Comparison of ENCODE assay signal across 8 mouse cellular contexts in genomic region chr15:12548696-12549095, GRCm38 (mm10).
DNase-seq lines count a peak whose midpoint lies in the region; ATAC-seq and TF ChIP-seq lines count a peak whose summit lies in the region.

No protein-coding gene starts in this region.

- H3K27ac ChIP-seq in ES-Bruce4 (ENCODE audit: insufficient read depth, low read length): peak overlapping the region; percentile 34; the same call in 1 of the 2 replicates
- H3K27ac ChIP-seq in heart, embryonic 13.5 days (replicated peaks): no peak overlapping the region; the same call in 1 of the 2 replicates
- H3K27ac ChIP-seq in liver, embryonic 13.5 days: no peak overlapping the region

- no peaks in the 10 kb centered on the region for H3K36me3 ChIP-seq in ES-Bruce4 (ENCODE audit: control insufficient read depth, insufficient read depth, low read length, poor library complexity, severe bottlenecking)
- H3K36me3 ChIP-seq in heart, embryonic 13.5 days: no peaks in the 10 kb centered on the region
- no peaks in the 10 kb centered on the region for H3K36me3 ChIP-seq in liver, embryonic 13.5 days

- WGBS in heart, embryonic 13.5 days: 40% methylated on average over 4 of the region's 4 CpGs
- 38% methylated on average over 4 of the region's 4 CpGs for WGBS in liver, embryonic 13.5 days (ENCODE audit: insufficient replicate concordance)

- no peak for ATAC-seq in heart, embryonic 13.5 days (ENCODE audit: extremely low read depth, insufficient number of reproducible peaks, low FRiP score, low TSS enrichment)
- ATAC-seq in liver, embryonic 13.5 days (ENCODE audit: low read depth): no peak

- no peak for TF ChIP-seq POLR2A in ES-Bruce4 (IDR thresholded peaks at IDR 0.05; ENCODE audit: insufficient read depth, low read length)

- peak; percentile 49 for DNase-seq in gastrocnemius, adult 18-20 months (ENCODE audit: low spot score)
- no peak for DNase-seq in gastrocnemius, postnatal 25 days
- no peak for DNase-seq in liver, embryonic 13.5 days
- DNase-seq in embryo, embryonic 10.5 days (ENCODE audit: low spot score): no peak
- no peak for DNase-seq in cerebellum, adult 18-20 months
- DNase-seq in natural killer cell, adult 2 months (ENCODE audit: low spot score in 2 of 2): no peak

- peak overlapping the region; percentile 55; the same call in 1 of the 2 replicates for H3K4me3 ChIP-seq in ES-Bruce4 (ENCODE audit: low read depth, low read length)
- peak overlapping the region; percentile 63 for H3K4me3 ChIP-seq in heart, embryonic 13.5 days
- H3K4me3 ChIP-seq in liver, embryonic 13.5 days (replicated peaks): peak overlapping the region; percentile 50

- H3K4me1 ChIP-seq in ES-Bruce4 (ENCODE audit: control insufficient read depth, insufficient read depth, low read length): peaks cover 2% of the 10 kb centered on the region
- peaks cover 69% of the 10 kb centered on the region for H3K4me1 ChIP-seq in heart, embryonic 13.5 days
- H3K4me1 ChIP-seq in liver, embryonic 13.5 days (replicated peaks): 0 out of 2 replicates have a peak, but pooled peaks cover 4% of the 10 kb centered on the region

- H3K27me3 ChIP-seq in ES-Bruce4 (ENCODE audit: control insufficient read depth, insufficient read depth, low read length, poor library complexity, severe bottlenecking): no peaks in the 10 kb centered on the region
- H3K27me3 ChIP-seq in heart, embryonic 13.5 days (replicated peaks): no peaks in the 10 kb centered on the region
- H3K27me3 ChIP-seq in liver, embryonic 13.5 days: peaks cover 25% of the 10 kb centered on the region

- no peak for TF ChIP-seq EP300 in ES-Bruce4 (IDR thresholded peaks at IDR 0.05; ENCODE audit: insufficient read depth, low read depth, low read length)

- no peak for TF ChIP-seq CTCF in ES-Bruce4 (IDR thresholded peaks at IDR 0.05; ENCODE audit: low read depth, low read length)

- H3K9ac ChIP-seq in ES-Bruce4 (ENCODE audit: low read depth, poor library complexity, severe bottlenecking): peak overlapping the region; percentile 34; the same call in 1 of the 2 replicates
- H3K9ac ChIP-seq in heart, embryonic 13.5 days: peak overlapping the region; percentile 77
- no peak overlapping the region for H3K9ac ChIP-seq in liver, embryonic 13.5 days

- H3K4me2 ChIP-seq in heart, embryonic 13.5 days: peak overlapping the region; percentile 93
- peak overlapping the region; percentile 72 for H3K4me2 ChIP-seq in liver, embryonic 13.5 days

- H3K9me3 ChIP-seq in ES-Bruce4 (replicated peaks; ENCODE audit: control insufficient read depth, insufficient read depth, low read length, poor library complexity, severe bottlenecking): no peaks in the 10 kb centered on the region
- no peaks in the 10 kb centered on the region for H3K9me3 ChIP-seq in heart, embryonic 13.5 days
- no peaks in the 10 kb centered on the region for H3K9me3 ChIP-seq in liver, embryonic 13.5 days (replicated peaks)
